In the genomic region with DNA sequence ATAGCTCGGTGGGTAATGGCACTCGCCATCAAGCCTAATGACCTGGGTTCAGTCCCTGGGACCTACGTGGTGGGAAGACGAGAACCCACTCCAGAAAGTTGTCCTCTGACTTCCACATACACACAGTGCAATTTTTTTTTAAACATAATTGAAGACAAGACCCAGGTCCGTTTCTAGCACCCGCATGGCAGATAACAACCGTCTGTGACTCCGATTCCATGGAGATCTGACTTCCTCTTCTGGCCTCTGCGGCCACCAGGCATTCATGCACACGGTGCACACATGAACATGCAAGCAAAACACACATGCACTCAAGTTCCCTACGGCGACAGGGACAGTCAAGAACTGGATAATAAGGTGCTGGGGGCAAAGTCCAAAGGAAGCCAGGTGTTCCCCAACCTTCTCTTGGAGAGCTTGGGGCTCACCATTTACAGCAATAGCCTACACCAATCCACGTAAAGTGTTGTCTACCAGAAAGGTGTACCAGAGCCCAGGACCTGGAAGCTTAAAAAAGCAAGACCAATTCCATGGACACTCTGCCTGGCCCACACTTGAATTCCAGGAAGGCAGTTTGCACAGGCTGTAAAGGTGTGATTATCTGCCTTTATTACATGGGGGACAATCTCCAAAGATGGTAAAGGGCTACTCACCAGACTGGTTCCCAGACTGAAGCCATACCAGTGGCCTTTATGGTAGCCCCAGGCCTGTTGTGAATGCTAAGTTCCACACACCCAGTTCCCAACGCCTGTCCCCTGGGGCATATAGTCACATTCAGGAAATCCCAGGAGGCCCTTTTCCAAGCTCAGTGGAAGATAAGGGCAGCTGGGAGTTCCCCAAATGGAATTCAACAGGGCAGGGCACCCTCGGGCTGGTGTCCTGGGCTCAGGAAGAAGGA, we compare ENCODE assay signal across 16 mouse cellular contexts. TPM values are rescaled to one million over a fixed set of nuclear protein-coding genes. Genes with fewer than 3 reads are reported as not detected.
DNase-seq lines count a peak whose midpoint lies in the region; ATAC-seq and TF ChIP-seq lines count a peak whose summit lies in the region.
"Had no signal": no experiment of that assay in that cellular context is flagged by ENCODE, and none has a peak within 500 bp of the region (broad histone marks: within the 10 kb centered on the region; RNA-seq: fewer than 3 reads in every experiment).

No protein-coding gene starts in this region.

- H3K27me3 ChIP-seq in kidney, adult 2 months (replicated peaks; ENCODE audit: control insufficient read depth, insufficient read depth, low read length) = no peaks in the 10 kb centered on the region
- H3K27me3 ChIP-seq in intestine, embryonic 15.5 days (replicated peaks) = no peaks in the 10 kb centered on the region
- no peaks in the 10 kb centered on the region for H3K27me3 ChIP-seq in forebrain, embryonic 15.5 days
- H3K27me3 ChIP-seq: forebrain, embryonic 13.5 days had no signal

- TF ChIP-seq POLR2A in kidney, adult 2 months (IDR thresholded peaks at IDR 0.05; ENCODE audit: low read depth, low read length) = no peak

- DNase-seq in kidney, adult 2 months = peak; percentile 4
- DNase-seq in kidney, postnatal 36 days = no peak
- DNase-seq in large intestine, adult 2 months (ENCODE audit: low read depth, low spot score) = peak; percentile 24
- DNase-seq in urinary bladder, postnatal 10 days (ENCODE audit: low spot score) = no peak
- no peak for DNase-seq in ovary, adult 18-20 months (ENCODE audit: low spot score)

- no peaks in the 10 kb centered on the region for H3K4me1 ChIP-seq in kidney, adult 2 months (ENCODE audit: control insufficient read depth, insufficient read depth, low read length)
- 0 out of 2 replicates have a peak, but pooled peaks cover 3% of the 10 kb centered on the region for H3K4me1 ChIP-seq in intestine, embryonic 15.5 days (replicated peaks)
- H3K4me1 ChIP-seq in forebrain, embryonic 15.5 days = no peaks in the 10 kb centered on the region
- H3K4me1 ChIP-seq: forebrain, embryonic 10.5 days; forebrain, embryonic 13.5 days; heart, embryonic 10.5 days had no signal

- H3K9me3 ChIP-seq in intestine, embryonic 15.5 days = no peaks in the 10 kb centered on the region
- H3K9me3 ChIP-seq in forebrain, embryonic 15.5 days = no peaks in the 10 kb centered on the region
- H3K9me3 ChIP-seq: forebrain, embryonic 13.5 days; G1E; heart, embryonic 10.5 days; heart, embryonic 13.5 days had no signal

- 81% methylated on average over 15 of the region's 15 CpGs for WGBS in kidney, adult 2 months
- WGBS in intestine, embryonic 15.5 days = 71% methylated on average over 15 of the region's 15 CpGs
- 42% methylated on average over 15 of the region's 15 CpGs for WGBS in large intestine, adult 2 months
- WGBS in forebrain, embryonic 15.5 days = 87% methylated on average over 15 of the region's 15 CpGs

- no peak overlapping the region for H3K27ac ChIP-seq in kidney, adult 2 months (ENCODE audit: insufficient read depth, low read depth, low read length)
- no peak overlapping the region for H3K27ac ChIP-seq in intestine, embryonic 15.5 days
- no peak overlapping the region for H3K27ac ChIP-seq in forebrain, embryonic 15.5 days (replicated peaks)
- H3K27ac ChIP-seq: forebrain, embryonic 10.5 days; forebrain, embryonic 13.5 days; gastrocnemius, adult 2 months; heart, embryonic 10.5 days; heart, embryonic 13.5 days; hindbrain, embryonic 14.5 days; hindbrain, postnatal 0 days had no signal

- no peak overlapping the region for H3K9ac ChIP-seq in intestine, embryonic 15.5 days
- H3K9ac ChIP-seq in forebrain, embryonic 15.5 days (replicated peaks) = no peak overlapping the region
- H3K9ac ChIP-seq: forebrain, embryonic 13.5 days; forebrain, postnatal 0 days; heart, embryonic 13.5 days; hindbrain, embryonic 14.5 days had no signal

- no peaks in the 10 kb centered on the region for H3K36me3 ChIP-seq in kidney, adult 2 months (ENCODE audit: control insufficient read depth, insufficient read depth, low read length)
- no peaks in the 10 kb centered on the region for H3K36me3 ChIP-seq in intestine, embryonic 15.5 days
- H3K36me3 ChIP-seq in forebrain, embryonic 15.5 days = no peaks in the 10 kb centered on the region
- H3K36me3 ChIP-seq: forebrain, embryonic 10.5 days; G1E; heart, embryonic 10.5 days; heart, embryonic 13.5 days had no signal

- no peak overlapping the region for H3K4me2 ChIP-seq in intestine, embryonic 15.5 days (replicated peaks)
- H3K4me2 ChIP-seq in forebrain, embryonic 15.5 days (replicated peaks) = no peak overlapping the region
- H3K4me2 ChIP-seq: forebrain, embryonic 13.5 days; heart, embryonic 13.5 days; hindbrain, embryonic 14.5 days had no signal

- TF ChIP-seq CTCF in kidney, adult 2 months (conservative IDR thresholded peaks at IDR 0.05; ENCODE audit: insufficient read depth, insufficient read length, low read depth, low read length) = no peak

- no peak overlapping the region for H3K4me3 ChIP-seq in kidney, adult 2 months (ENCODE audit: insufficient read depth, low read depth, low read length)
- no peak overlapping the region for H3K4me3 ChIP-seq in intestine, embryonic 15.5 days (replicated peaks)
- no peak overlapping the region for H3K4me3 ChIP-seq in forebrain, embryonic 15.5 days
- H3K4me3 ChIP-seq: forebrain, embryonic 10.5 days; forebrain, embryonic 13.5 days; gastrocnemius, adult 2 months; heart, embryonic 10.5 days; heart, embryonic 13.5 days had no signal

- peak; percentile 78 for ATAC-seq in intestine, embryonic 15.5 days
- no peak for ATAC-seq in forebrain, embryonic 15.5 days (replicated peaks)
- ATAC-seq: forebrain, embryonic 13.5 days had no signal

RNA-seq across cellular contexts. Expression of a gene that starts 48.5 kb away (rescaled TPM):
- polyA plus RNA-seq in kidney, adult 2 months (2012; rRNA removed) = 19.7 and 22.6 TPM in 2 replicates
- 4.0 and 5.1 TPM in 2 replicates for polyA plus RNA-seq in intestine, embryonic 15.5 days (2015; fragmentation: Nextera tagmentation; extraction: Ambion mirVana)
- 3.1 and 3.4 TPM in 2 replicates for polyA plus RNA-seq in large intestine, adult 2 months (2012; rRNA removed)
- 25.3 and 26.4 TPM in 2 replicates for polyA plus RNA-seq in forebrain, embryonic 15.5 days (2015; fragmentation: Nextera tagmentation; extraction: Ambion mirVana)
- polyA plus RNA-seq: G1E had no signal

RNA-seq across cellular contexts. Expression of a gene that starts 54.4 kb away (rescaled TPM):
- 4.2 and 5.3 TPM in 2 replicates for polyA plus RNA-seq in kidney, adult 2 months (2012; rRNA removed)
- polyA plus RNA-seq in intestine, embryonic 15.5 days (2015; fragmentation: Nextera tagmentation; extraction: Ambion mirVana) = 14.8 and 14.9 TPM in 2 replicates
- 3.3 and 5.1 TPM in 2 replicates for polyA plus RNA-seq in large intestine, adult 2 months (2012; rRNA removed)
- 22.8 and 25.2 TPM in 2 replicates for polyA plus RNA-seq in forebrain, embryonic 15.5 days (2015; fragmentation: Nextera tagmentation; extraction: Ambion mirVana)

Comparison
In these comparisons a context has a peak if more than half of its experiments do, and no peak if none do; other contexts are left out.
1. DNase-seq: peak in kidney, adult 2 months (single experiment) and large intestine, adult 2 months (single experiment); none in kidney, postnatal 36 days (0 of 2), urinary bladder, postnatal 10 days (single experiment) and ovary, adult 18-20 months (single experiment).